Mouse (Mus musculus) midbrain, embryonic 14.5 days (tissue): ENCODE data around the gene Arl5a. TPM values are rescaled to one million over a fixed set of nuclear protein-coding genes. Genes with fewer than 3 reads are reported as not detected.
A peak's percentile ranks its signal among the peaks of the same experiment; 100 is the strongest.

Source experiments
- ATAC-seq: fragments of 200-750 bp; cut with Nextera tagmentation; 2 replicates; pipeline ENCODE4 v1.8.0; 2017; ENCODE audit warnings: moderate number of reproducible peaks, moderate library complexity; ENCODE audit not compliant: low FRiP score, low TSS enrichment
- DNase-seq: peaks from one replicate; pipeline ENCODE4 v3.0.0-alpha.2; 2015
- H3K27ac ChIP-seq: fragments of 300-500 bp; sonication (generic); replicated peaks from 2 replicates; pipeline ENCODE4 v1.5.1; 2014; ENCODE audit warnings: mild to moderate bottlenecking, low read depth, low read length, moderate library complexity
- H3K27me3 ChIP-seq: fragments of 300-500 bp; sonication (generic); 2 replicates; pipeline ENCODE4 v1.6.1; 2014; ENCODE audit warnings: low read length, control low read depth, mixed read lengths; ENCODE audit not compliant: control insufficient read depth, insufficient read depth
- H3K36me3 ChIP-seq: fragments of 300-500 bp; sonication (generic); 2 replicates; pipeline ENCODE4 v1.6.1; 2014; ENCODE audit warnings: low read length, control low read depth; ENCODE audit not compliant: control insufficient read depth, insufficient read depth
- H3K4me1 ChIP-seq: fragments of 300-500 bp; sonication (generic); 2 replicates; pipeline ENCODE4 v1.6.1; 2014; ENCODE audit warnings: mild to moderate bottlenecking, antibody characterized with exemption, low read length, control low read depth; ENCODE audit not compliant: control insufficient read depth, insufficient read depth
- H3K4me2 ChIP-seq: fragments of 300-500 bp; sonication (generic); 2 replicates; pipeline ENCODE4 v1.6.1; 2014; ENCODE audit warnings: mild to moderate bottlenecking, low read length, moderate library complexity
- H3K4me3 ChIP-seq: fragments of 300-500 bp; sonication (generic); replicated peaks from 2 replicates; pipeline ENCODE4 v1.5.1; 2014; ENCODE audit warnings: low read depth, low read length
- H3K9ac ChIP-seq: fragments of 300-500 bp; sonication (generic); replicated peaks from 2 replicates; pipeline ENCODE4 v1.6.1; 2014; ENCODE audit warnings: mild to moderate bottlenecking, low read length, moderate library complexity
- H3K9me3 ChIP-seq: fragments of 300-500 bp; sonication (generic); 2 replicates; pipeline ENCODE4 v1.6.1; 2016; ENCODE audit warnings: low read length, control low read depth, mixed read lengths; ENCODE audit not compliant: control insufficient read depth
- WGBS: fragments of 180-500 bp; shearing (Covaris S2); extraction: QIAGEN DNeasy Blood & Tissue Kit; methylation state at CpG from one replicate; pipeline ENCODE4 v1.1.7; 2014; 5-methylcytosine and 5-hydroxymethylcytosine counted together
- polyA plus RNA-seq: library from polyadenylated mRNA; unstranded; fragments of >200 nt; fragmentation: Nextera tagmentation; extraction: Ambion mirVana; gene quantifications from 2 replicates; pipeline ENCODE4 v1.2.1, GENCODE M21; 2014

Arl5a gene
- polyA plus RNA-seq, 1 experiment from 2014 or later = 66.2 TPM

DNA sequence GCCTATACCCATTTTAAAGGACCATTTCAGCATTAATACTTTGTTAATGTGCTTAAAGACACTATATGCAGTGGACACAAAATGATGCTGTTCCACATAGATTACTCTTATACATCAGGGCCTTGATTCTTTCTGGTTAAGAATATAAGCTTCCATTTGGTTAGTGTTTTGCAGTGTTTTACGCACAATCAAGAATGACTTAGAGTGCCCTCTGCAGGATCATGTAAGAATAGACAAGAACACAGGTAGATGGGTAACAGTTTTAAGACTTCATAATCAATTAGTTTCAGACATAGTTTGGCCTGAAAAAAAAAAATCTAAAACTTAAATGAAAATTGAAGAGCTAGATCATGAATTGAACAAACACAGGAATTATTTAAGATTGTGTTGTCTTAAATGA, 18.2 kb downstream of the Arl5a start:
- Histone ChIP-seq H3K4me2 (no peak overlapping the region), H3K27me3 (no peaks in the 10 kb centered on the region), H3K9ac (no peak overlapping the region), H3K9me3 (peaks cover 26% of the 10 kb centered on the region), H3K4me3 (no peak overlapping the region), H3K36me3 (peaks cover 78% of the 10 kb centered on the region), H3K4me1 (no peaks in the 10 kb centered on the region), H3K27ac (no peak overlapping the region)
- DNase-seq = peak; percentile 16
- no peak for ATAC-seq
- 98% methylated on average over 1 of the region's 1 CpGs for WGBS

- no peak overlapping the region for H3K4me2 ChIP-seq
- ATAC-seq (no peak), DNase-seq (no peak)
- H3K4me3 ChIP-seq = no peak overlapping the region
- H3K36me3 ChIP-seq = peaks cover 70% of the 10 kb centered on the region
- no peaks in the 10 kb centered on the region for H3K27me3 ChIP-seq
- H3K9ac ChIP-seq = no peak overlapping the region
- WGBS = 95% methylated on average over 5 of the region's 5 CpGs
- no peak overlapping the region for H3K27ac ChIP-seq
- H3K4me1 ChIP-seq = no peaks in the 10 kb centered on the region
- H3K9me3 ChIP-seq = peaks cover 14% of the 10 kb centered on the region
Observed at GRCm38 (mm10) chr2:52405238-52405637, 19.5 kb downstream of the Arl5a start.

DNA sequence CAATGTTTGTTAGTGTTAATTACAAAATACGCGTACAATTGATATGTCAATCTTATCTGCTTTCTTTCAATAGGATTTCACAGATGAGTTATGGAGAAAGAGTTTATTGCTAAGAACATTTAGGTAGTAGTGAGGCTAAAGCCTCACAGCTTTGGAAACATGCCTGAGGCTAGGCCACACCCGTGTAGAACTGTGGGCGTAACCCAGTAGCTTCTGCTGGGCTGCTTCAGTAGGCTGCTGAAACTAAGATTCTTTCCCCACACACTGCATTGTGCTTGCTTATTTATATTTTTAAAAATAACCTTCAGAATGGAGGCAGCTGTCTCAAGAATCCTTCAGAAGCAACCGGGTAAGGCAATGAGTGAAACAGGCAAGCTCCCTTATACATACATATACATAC, 30.2 kb downstream of the Arl5a start:
- no peak overlapping the region for H3K27ac ChIP-seq
- WGBS = 88% methylated on average over 5 of the region's 5 CpGs

DNA sequence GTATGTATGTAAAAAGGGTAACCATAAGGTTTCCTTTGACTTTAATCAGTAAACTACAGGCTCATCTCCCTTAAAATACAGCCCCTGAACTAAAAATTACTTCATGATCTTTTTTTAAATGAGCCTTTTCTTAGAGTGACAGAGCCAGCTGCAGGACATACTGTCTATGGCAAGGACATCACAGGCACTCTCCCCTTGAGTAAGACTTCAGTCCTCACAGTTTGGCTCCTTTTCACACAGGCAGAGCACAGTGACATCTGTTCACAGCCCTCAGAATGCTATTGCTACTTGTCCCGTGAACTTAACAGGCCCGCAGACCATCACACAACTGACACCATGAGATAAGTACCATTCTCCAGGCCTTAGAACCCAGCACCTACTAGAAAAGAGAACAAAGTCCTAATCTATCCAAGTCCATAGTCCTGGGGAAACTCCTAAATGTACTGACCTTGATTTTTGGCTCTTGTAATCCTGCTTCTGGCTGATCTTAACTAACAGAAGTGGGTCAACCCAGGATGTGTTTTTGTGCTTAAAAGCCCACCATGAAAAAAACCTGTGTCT, 34.2 kb downstream of the Arl5a start:
- 83% methylated on average over 2 of the region's 2 CpGs for WGBS
- no peaks in the 10 kb centered on the region for H3K27me3 ChIP-seq
- no peak overlapping the region for H3K4me2 ChIP-seq
- H3K4me3 ChIP-seq = no peak overlapping the region
- no peak overlapping the region for H3K27ac ChIP-seq
- ATAC-seq = no peak
- no peak for DNase-seq
- H3K4me1 ChIP-seq = no peaks in the 10 kb centered on the region
- H3K9me3 ChIP-seq = no peaks in the 10 kb centered on the region
- H3K36me3 ChIP-seq = no peaks in the 10 kb centered on the region
- no peak overlapping the region for H3K9ac ChIP-seq

More for the DNA sequence above, 30.2 kb downstream of the Arl5a start:
- DNase-seq = no peak
- no peaks in the 10 kb centered on the region for H3K9me3 ChIP-seq
- H3K9ac ChIP-seq = no peak overlapping the region
- no peaks in the 10 kb centered on the region for H3K27me3 ChIP-seq
- H3K36me3 ChIP-seq = peaks cover 4% of the 10 kb centered on the region; the same call in 1 of the 2 replicates
- H3K4me1 ChIP-seq = no peaks in the 10 kb centered on the region
- H3K4me3 ChIP-seq = no peak overlapping the region
- H3K4me2 ChIP-seq = no peak overlapping the region
- ATAC-seq = no peak

- no peak for DNase-seq
- ATAC-seq = no peak
- 71% methylated on average over 3 of the region's 3 CpGs for WGBS
- Histone ChIP-seq H3K36me3 (no peaks in the 10 kb centered on the region), H3K9me3 (no peaks in the 10 kb centered on the region), H3K4me1 (no peaks in the 10 kb centered on the region), H3K4me2 (no peak overlapping the region), H3K27me3 (no peaks in the 10 kb centered on the region), H3K9ac (no peak overlapping the region), H3K27ac (no peak overlapping the region), H3K4me3 (no peak overlapping the region)
Observed at GRCm38 (mm10) chr2:52389975-52390374, 34.7 kb downstream of the Arl5a start.

DNA sequence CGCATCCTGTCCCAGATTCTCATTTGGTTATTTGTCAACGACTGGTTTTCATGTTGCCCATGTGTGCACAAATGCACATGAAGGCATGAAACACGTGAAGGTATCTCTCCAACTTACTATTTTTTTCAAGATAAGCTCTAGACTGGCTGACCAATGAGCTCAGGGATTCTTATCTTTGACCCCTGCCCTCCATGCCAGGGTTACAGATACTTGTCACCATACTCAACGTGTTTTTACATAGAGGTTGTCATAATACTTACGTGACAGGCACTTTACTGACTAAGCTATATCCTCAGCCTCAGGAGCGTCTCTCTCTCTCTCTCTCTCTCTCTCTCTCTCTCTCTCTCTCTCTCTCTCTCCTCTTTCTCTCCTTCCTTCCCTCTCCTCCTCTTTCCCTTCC, 38.2 kb downstream of the Arl5a start:
- Histone ChIP-seq H3K27me3 (no peaks in the 10 kb centered on the region), H3K4me3 (no peak overlapping the region), H3K4me2 (no peak overlapping the region), H3K9me3 (no peaks in the 10 kb centered on the region), H3K9ac (no peak overlapping the region), H3K36me3 (no peaks in the 10 kb centered on the region), H3K4me1 (no peaks in the 10 kb centered on the region), H3K27ac (no peak overlapping the region)
- no peak for ATAC-seq
- DNase-seq = no peak
- WGBS = 93% methylated on average over 6 of the region's 6 CpGs

DNA sequence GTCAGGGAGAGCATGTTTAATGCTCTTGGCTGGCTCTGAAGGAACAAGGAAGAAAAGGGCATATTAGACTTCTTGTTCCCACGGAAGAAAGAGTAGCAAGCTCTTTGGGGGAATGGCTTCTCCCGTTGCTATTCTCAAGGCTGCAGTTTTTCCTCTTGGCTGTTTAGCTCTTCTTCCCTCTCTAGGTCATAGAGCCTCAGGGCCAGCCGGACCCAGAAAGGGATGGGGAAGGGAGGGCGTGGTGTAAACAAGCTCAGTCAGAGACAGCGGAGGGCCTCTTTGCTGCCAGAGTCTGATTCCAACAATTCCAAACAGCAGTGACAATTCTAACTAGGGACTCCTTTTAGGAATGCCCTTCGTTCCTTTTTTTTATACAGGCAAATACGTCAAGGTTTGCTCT, 38.7 kb downstream of the Arl5a start:
- no peaks in the 10 kb centered on the region for H3K36me3 ChIP-seq
- H3K27ac ChIP-seq = no peak overlapping the region
- no peak overlapping the region for H3K9ac ChIP-seq
- no peak overlapping the region for H3K4me3 ChIP-seq
- DNase-seq = no peak
- ATAC-seq = no peak
- H3K4me1 ChIP-seq = no peaks in the 10 kb centered on the region
- 71% methylated on average over 7 of the region's 7 CpGs for WGBS
- H3K27me3 ChIP-seq = no peaks in the 10 kb centered on the region
- H3K4me2 ChIP-seq = no peak overlapping the region
- H3K9me3 ChIP-seq = no peaks in the 10 kb centered on the region

DNA sequence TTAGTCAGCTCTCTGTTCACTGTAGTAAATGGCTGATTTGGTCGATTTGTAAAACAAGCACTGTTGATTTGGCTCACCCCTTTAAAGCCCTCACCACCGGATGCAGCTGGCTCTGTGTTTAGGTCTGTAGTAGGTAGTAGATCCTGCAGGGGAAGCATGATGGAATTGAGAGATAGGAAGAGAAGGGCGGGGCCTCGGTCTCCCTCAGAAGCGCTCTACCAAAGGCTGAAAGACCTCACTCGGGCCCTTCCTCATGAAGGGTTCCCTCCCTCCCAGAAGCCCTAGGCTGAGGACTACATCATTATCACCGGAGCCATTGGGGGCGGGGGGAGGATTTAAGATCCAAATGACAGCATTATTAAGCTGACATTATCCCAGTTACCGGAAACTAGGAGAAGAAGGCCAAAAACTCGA, 45.8 kb downstream of the Arl5a start:
- DNase-seq (no peak), ATAC-seq (no peak)
- H3K9me3 ChIP-seq = no peaks in the 10 kb centered on the region
- H3K36me3 ChIP-seq = no peaks in the 10 kb centered on the region
- H3K27me3 ChIP-seq = no peaks in the 10 kb centered on the region
- H3K9ac ChIP-seq = no peak overlapping the region
- 74% methylated on average over 10 of the region's 10 CpGs for WGBS
- H3K4me2 ChIP-seq = no peak overlapping the region
- no peak overlapping the region for H3K4me3 ChIP-seq
- no peaks in the 10 kb centered on the region for H3K4me1 ChIP-seq
- no peak overlapping the region for H3K27ac ChIP-seq

- DNase-seq = no peak
- ATAC-seq = no peak
Observed at GRCm38 (mm10) chr2:52378448-52378804, 46.3 kb downstream of the Arl5a start, which contains the start of gene Neb. Neb (minus strand) TSS chr2:52378474.

More at GRCm38 (mm10) chr2:52378448-52378804, 46.3 kb downstream of the Arl5a start, which contains the start of gene Neb:
- Histone ChIP-seq H3K27me3 (no peaks in the 10 kb centered on the region), H3K9me3 (no peaks in the 10 kb centered on the region), H3K9ac (no peak within 1 kb of the TSS), H3K4me3 (no peak within 1 kb of the TSS), H3K27ac (no peak within 1 kb of the TSS), H3K4me2 (no peak within 1 kb of the TSS), H3K36me3 (no peaks in the 10 kb centered on the region), H3K4me1 (no peaks in the 10 kb centered on the region)
- WGBS = 53% methylated on average over 7 of the region's 7 CpGs
